Mouse (Mus musculus): Measurements from ENCODE around the gene Tmem259.

Tmem259 gene

DNA sequence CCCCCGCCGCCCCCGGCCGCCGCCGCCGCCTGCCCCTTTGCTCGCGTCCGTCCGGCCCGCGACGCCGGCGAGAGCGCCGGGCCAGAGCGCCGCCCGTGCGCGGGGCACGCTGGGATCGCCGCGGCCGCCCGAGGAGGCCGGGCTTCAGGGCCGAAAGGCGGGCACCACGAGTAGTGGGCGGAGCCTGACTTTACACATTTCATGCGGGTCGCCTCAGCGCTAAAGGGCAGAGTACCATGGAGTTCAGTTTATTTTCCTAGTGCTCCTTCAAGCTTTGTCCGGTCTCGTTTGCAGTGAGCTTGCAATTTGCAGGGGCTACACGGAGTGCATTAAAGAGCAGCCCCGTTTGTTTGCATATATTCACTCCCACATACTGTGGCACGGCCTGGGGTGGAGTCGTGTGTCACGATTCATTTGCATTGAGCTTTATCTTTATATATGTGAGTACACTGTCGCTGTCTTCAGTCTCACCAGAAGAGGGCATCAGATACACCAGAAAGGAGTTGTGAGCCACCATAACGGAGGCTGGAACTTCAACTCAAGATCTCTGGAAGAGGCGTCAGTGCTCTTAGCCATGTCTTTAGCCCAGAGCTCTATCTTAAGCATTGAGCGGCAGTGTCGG, at the start of gene Tmem259:
TSS of gene Tmem259 (minus strand) at position 136 of the 622 bp plus-strand sequence.
- DNase-seq (ENCODE audit: low spot score), result peak; percentile 79

GRCm38 (mm10) chr10:80032799-80033480, 48.8 kb upstream of the Tmem259 start:
- DNase-seq (ENCODE audit: low spot score), result no peak

DNA sequence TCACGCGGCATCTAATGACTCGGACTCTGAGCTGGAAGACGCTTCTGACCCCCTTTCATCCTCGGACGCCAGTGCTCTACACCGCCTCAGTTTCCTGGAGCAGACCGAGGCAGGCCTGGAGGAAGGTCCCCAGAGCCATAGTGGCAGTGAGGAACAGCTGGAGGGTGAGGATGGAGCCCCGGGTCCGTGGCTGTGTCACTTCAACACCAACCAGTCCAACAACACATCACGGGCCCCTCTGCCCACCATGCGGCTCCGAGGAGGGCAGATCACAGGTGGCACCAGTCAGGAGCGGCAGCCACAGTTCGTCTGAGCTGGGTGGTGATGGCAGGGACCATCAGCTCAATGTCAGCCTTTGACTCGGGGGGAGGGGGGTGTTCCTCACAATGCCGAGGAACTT, 46.6 kb upstream of the Tmem259 start:
- DNase-seq (ENCODE audit: low spot score), result no peak

DNA sequence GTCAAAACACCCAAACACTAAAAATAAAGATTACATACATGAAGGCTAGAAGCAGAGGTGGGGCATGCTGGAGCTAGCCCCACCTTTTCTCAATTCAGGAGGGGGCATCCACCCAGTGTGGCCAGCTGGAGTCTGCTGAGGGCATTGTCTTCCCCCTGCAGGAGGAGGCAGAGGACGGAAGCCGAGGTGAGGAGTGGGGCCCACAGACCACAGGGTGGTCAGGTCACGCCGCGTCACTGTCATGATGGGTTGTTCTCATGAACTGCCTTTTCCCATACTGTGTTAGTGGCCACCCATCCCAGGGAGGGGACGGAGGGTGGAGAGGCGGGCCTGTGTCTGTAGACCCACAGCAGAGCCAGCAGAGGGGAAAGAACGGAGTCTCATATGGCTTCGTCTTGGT, 46.1 kb upstream of the Tmem259 start:
- no peak for DNase-seq (ENCODE audit: low spot score)

DNA sequence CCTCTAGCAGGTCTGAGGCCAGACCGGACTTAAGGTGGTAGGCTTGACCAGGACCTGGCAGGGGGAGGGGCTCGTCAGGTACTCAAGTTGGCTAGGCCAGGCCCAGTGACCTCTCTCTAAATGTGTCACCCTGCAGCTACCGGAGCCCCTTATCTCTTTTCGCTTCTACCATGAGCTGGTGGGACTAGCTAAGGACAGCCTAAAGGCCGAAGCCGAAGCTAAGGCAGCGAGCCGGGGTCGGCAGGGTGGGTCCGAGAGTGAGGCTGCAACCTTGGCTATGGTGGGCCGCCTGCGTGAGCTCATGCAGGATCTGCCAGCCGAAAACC, 44.4 kb upstream of the Tmem259 start:
- no peak for DNase-seq (ENCODE audit: low spot score)

- no peak for DNase-seq (ENCODE audit: low spot score)
These were observed 43.8 kb upstream of the Tmem259 start for GRCm38 (mm10) chr10:80027681-80028520.

DNA sequence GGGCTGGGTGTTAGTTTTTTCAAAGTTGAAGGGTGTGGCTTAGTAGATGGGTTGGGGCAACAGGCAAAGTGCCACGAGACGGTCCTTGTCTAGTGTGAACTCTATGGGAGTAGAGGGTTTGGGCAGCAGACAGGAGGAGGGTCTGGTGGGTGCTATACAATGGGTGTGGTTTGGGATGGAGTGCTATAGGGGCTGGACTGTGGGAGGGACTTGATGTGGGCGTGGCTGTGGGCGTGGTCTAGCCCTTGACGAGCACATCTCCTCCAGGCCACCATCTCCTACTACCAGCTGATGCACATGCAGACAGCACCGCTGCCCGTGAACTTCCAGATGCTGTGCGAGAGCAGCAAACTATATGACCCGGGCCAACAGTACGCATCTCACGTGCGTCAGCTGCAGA, 41.8 kb upstream of the Tmem259 start:
- no peak for DNase-seq (ENCODE audit: low spot score)

DNA sequence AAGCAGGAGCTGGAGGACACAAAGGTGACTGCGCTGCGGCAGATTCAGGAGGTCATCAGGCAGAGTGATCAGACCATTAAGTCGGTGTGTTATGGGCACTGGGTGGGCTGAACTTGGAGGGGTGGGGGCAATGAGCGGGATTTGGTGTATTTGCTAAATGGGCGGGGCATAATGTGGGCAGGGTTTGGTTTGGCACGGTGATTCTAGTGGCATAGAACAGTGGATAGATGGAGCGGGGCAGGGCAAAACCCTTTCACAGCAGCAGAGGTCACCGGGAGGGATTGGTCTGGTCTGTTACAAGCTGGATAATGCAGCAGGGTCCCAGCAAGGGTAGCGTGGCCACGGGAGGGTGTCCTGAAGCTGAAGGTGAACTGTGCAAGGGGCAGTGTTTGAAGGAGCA, 41.3 kb upstream of the Tmem259 start:
- DNase-seq (ENCODE audit: low spot score), result no peak

GRCm38 (mm10) chr10:80025044-80025347, 40.9 kb upstream of the Tmem259 start:
- DNase-seq (ENCODE audit: low spot score), result no peak

GRCm38 (mm10) chr10:80024229-80025043, 40.3 kb upstream of the Tmem259 start:
- DNase-seq (ENCODE audit: low spot score), result no peak

GRCm38 (mm10) chr10:80023758-80024157, 39.6 kb upstream of the Tmem259 start:
- no peak for DNase-seq (ENCODE audit: low spot score)

DNA sequence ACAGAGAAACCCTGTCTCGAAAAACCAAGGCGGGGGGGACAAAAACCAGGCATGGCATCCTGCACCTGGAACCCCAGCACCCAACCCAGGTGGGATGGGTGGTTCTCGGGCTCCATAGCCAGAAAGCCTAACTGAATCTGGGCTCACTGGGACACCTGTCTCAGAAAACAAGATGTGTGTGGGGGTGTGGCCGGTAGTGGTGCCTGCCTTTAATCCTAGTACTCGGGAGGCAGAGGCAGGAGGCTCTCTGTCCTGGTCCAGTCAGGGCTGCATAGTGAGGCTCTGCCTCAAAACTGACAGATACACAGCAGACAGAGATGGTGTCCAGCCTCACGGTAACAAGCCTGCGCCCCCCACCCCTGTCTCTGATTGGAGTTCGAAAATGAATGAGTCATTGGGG, 38.7 kb upstream of the Tmem259 start:
- no peak for DNase-seq (ENCODE audit: low spot score)

GRCm38 (mm10) chr10:80022164-80022563, 38.0 kb upstream of the Tmem259 start:
- no peak for DNase-seq (ENCODE audit: low spot score)

GRCm38 (mm10) chr10:80021320-80021641, 37.2 kb upstream of the Tmem259 start:
- no peak for DNase-seq (ENCODE audit: low spot score)

- DNase-seq (ENCODE audit: low spot score), result no peak
These were observed 36.6 kb upstream of the Tmem259 start for GRCm38 (mm10) chr10:80020603-80021319.

- no peak for DNase-seq (ENCODE audit: low spot score)
These were observed 36.1 kb upstream of the Tmem259 start for GRCm38 (mm10) chr10:80020191-80020590.

- DNase-seq (ENCODE audit: low spot score), result no peak
These were observed 35.5 kb upstream of the Tmem259 start for GRCm38 (mm10) chr10:80019471-80020131.

DNA sequence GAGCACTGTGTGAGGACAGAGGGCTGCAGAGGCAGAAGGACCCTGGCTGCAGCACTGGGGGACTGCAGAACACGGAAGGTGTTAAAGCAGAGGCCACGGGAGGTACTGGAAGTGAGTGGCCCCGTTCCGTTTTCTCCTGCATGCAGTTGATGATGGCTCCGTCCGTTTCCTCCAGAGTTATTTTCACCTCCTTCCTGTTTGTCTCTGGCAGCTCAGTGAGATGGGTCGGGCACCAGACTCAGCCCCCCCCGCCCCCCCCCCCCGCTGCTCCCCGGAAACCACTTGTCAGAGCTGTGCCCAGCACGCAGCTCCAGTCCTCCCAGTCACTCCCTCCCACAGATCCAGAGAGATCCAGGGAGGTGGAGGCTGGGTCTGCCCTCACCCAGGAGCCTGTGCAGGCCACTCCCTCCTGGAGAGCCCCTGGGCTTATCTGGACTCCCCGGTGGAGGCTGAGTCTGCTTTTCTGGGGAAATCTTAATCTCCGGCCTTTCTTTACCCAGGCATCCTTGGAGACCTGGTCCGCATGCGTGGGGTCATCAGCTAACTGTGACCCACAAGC, 34.7 kb upstream of the Tmem259 start:
- DNase-seq (ENCODE audit: low spot score), result no peak

GRCm38 (mm10) chr10:80017771-80018170, 33.6 kb upstream of the Tmem259 start:
- no peak for DNase-seq (ENCODE audit: low spot score)

DNA sequence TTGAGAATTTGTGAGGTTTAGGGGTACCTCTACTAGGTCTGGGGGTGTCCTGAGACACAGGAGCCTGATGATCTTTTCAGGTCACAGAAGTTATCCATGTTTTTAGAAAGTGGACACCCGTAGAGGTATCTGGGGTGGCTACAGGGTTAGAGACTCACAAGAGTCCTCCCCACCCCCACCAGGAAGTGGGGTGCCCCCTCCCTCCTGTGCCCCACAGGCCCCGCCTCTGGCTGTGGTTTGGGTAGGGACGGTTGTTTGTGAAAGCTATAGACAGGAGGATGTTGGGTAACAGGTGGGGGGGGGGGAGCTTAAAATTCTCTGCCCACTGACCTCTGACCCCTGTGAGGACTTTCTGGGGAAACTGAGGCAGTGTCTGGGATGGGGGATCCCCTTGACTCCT, 33.2 kb upstream of the Tmem259 start:
- no peak for DNase-seq (ENCODE audit: low spot score)

DNA sequence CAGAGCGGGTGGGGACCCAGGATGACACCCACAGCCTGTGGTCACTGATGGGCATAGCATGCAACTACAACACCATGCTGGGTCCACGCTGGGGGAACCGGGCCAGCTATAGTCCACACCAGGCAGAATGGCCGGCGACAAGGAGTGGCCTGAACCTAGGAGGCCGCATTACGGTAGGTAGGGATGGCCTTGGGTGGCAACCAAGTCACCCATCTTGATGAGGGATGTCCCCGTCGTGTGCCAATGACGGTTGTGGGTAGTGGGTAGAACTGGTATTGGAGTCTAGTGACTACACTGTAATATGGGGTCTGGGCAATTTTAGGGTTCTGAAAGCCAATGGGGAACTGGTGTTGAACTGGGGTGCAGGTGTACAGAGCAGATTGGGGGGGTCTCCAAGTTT, 32.8 kb upstream of the Tmem259 start:
- DNase-seq (ENCODE audit: low spot score), result no peak

Data from ovary, postnatal 14 days (tissue).